Mouse (Mus musculus) left cerebral cortex, adult 18-20 months (tissue): ENCODE measurements around the gene Cln5. TPM values are rescaled to one million over a fixed set of nuclear protein-coding genes. Genes with fewer than 3 reads are reported as not detected.

ENCODE experiments used
- DNase-seq, 2 experiments: peaks; one replicate each; pipeline ENCODE4 v3.0.0; 2021 to 2022; ENCODE audit warnings: low spot score in 2 of 2, mixed read lengths in 1 of 2
- total RNA-seq, 2 experiments: library from RNA; stranded (reverse); gene quantifications; 2 replicates each; pipeline ENCODE4 v1.2.3; 2021

Gene Cln5
- total RNA-seq, 2 experiments from 2014 or later = 11.1 to 12.3 TPM

DNA sequence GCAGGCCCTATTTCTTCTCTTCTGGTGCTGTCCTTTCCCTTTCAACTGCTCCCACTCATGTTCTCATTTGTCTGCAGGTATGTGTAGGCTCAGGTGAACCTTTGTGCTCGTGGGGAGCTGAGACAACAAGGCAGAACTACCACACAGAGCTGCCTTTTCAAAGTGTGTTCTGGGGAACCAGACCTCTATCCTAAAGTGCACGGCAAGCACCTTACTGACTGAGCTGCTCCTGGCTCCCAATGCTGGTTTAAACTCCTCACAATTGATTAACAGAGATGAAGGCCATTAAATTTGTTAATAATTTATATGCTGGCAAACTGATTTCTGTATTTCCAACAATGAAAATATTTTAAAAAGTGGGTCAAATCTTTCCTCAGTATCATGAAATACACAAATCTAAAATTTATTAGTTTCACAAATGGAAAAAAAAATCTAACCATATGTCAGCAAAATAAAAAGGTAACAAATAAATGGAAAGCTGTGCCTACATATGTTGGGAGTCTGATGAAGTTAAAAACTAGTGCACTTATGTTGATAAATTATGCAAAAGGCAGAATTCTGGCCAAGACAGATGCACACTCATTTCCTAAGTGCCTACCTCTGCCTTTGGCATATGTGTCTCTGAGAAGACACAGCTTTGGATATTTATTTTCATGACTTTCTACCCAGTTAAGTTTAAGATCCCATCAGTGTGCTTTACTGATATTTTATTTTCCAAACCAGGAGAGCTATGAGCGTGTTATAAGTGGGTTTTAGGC is 42.8 kb downstream of the Cln5 start:
- DNase-seq = no peak

DNA sequence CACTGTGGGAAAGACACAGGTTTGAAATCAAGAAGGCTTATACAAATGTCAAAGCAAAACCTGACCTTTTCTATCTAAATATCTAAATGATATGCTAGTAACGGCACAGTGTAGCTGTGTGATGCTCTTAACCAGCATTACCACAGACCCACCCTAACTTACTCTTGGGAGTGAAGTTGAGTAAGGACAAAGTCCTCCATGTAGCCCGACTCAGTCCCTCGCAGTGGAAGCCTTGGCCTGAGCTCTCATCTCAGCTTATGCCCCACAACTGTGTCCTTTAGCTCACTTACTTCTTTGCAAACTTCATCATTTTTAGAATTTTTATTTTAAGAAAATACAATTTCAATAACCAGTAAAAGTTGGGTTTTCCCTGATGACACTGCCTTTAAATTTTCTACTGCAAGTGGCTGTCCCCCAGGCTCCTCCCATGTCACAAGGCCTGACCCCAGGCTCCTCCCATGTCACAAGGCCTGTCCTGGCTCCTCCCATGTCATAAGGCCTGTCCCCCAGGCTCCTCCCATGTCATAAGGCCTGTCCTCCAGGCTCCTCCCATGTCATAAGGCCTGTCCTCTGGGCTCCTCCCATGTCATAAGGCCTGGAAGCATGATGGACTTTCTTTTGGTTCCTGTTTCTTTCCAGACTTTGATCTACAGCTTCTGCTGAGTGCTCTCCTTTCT is 45.1 kb downstream of the Cln5 start:
- DNase-seq = no peak

DNA sequence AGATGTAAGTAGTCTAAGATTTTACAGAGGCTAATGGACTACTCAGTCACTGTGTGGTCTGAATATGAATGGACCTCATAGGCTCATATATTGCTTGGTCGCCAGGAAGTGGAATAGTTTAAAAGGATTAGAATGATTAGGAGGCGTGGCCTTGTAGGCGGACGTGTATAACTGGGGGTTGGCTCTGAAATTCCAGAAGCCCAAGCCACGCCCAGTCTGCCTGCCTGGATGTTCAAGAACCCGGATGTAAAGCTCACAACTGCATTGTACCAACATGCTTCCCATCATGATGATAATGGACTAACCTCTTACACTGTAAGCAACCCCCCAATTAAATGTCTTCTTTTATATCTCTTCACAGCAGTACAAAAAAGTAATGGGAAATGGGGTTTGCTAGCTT is 55.7 kb downstream of the Cln5 start:
- no peak for DNase-seq

Other genes starting within 250 kb of the Cln5 start
- gene Kctd12, start 87.6 kb upstream of the Cln5 start, total RNA-seq = 10 to 100 TPM; 48.1 to 51.1 TPM
- not detected for gene Acod1, start 23.2 kb upstream of the Cln5 start, total RNA-seq
- gene Fbxl3, start 29.4 kb downstream of the Cln5 start, total RNA-seq = 10 to 100 TPM; 95.1 to 97.8 TPM